Mouse (Mus musculus) Patski (cell line): ENCODE measurements around the gene Znhit3. TPM values are rescaled to one million over a fixed set of nuclear protein-coding genes. Genes with fewer than 3 reads are reported as not detected.
"Not testable (repeated sequence)": the region's sequence is repeated elsewhere in the genome, so short reads cannot be mapped to it uniquely, and the experiment has no call there.

Source experiments
- ATAC-seq: fragments of 100-300 bp; one replicate; pipeline ENCODE4 v1.8.0; 2021
- CTCF ChIA-PET: fragments of 350-600 bp; sonication (Branson Sonifier 250); formaldehyde crosslinking; loops from one replicate; lab custom pipeline; 2022; ENCODE audit warnings: inconsistent platforms; lab: Charles Lee
- POLR2A ChIA-PET: fragments of 350-600 bp; sonication (Branson Sonifier 250); formaldehyde crosslinking; loops from one replicate; lab custom pipeline; 2022; ENCODE audit warnings: antibody characterized with exemption, inconsistent platforms; lab: Charles Lee
- DNase-seq: peaks from one replicate; pipeline ENCODE4 v3.0.0-alpha.2; 2011; ENCODE audit warnings: low read depth, low spot score
- H3K27me3 ChIP-seq: fragments of 371-371 bp; one replicate; pipeline ENCODE4 v1.5.1; 2021
- CTCF ChIP-seq: fragments of 100-300 bp; IDR thresholded peaks from one replicate; pipeline ENCODE4 v1.5.1; 2021
- in situ Hi-C: fragments of 300-500 bp; cut with MboI; formaldehyde crosslinking; loops from 3 replicates; pipeline ENCODE4 v1.11.1; 2018; ENCODE audit warnings: low pct_unique_long_range_greater_than_20kb, mixed read lengths
- polyA plus RNA-seq: library from polyadenylated mRNA; unstranded; gene quantifications from one replicate; pipeline ENCODE4 v1.2.3, GENCODE M21; 2021

Znhit3 gene
- polyA plus RNA-seq, 1 experiment from 2014 or later: 18.7 TPM

GRCm38 (mm10) chr11:84879772-84880464, 36.2 kb downstream of the Znhit3 start, which contains the start of the genes Myo19 and Pigw:
TSS of gene Myo19 (plus strand) at chr11:84880148.
TSS of gene Pigw (minus strand) at chr11:84880285.
- H3K27me3 ChIP-seq: no peaks in the 10 kb centered on the region
- CTCF ChIA-PET: interaction anchor here (1.0 kb wide), 1 partner anchor 27 kb away, joined by 3 read pairs; no protein-coding TSS in a partner anchor
- TF ChIP-seq CTCF: no peak
- POLR2A ChIA-PET: interaction anchor here (0.5 to 3.5 kb wide), 3 partner anchors 10 to 35 kb away, joined by 3 to 25 read pairs (median 4); partner anchors contain the start of gene Ggnbp2
- in situ Hi-C loops: no loop called here
- ATAC-seq (peak; percentile 81), DNase-seq (no peak)

- TF ChIP-seq CTCF: no peak
- POLR2A ChIA-PET: interaction anchor here (3.5 kb wide), 1 partner anchor 9 kb away, joined by 25 read pairs; the partner anchor contains the start of gene Ggnbp2
Observed at GRCm38 (mm10) chr11:84879007-84879771, 37.0 kb downstream of the Znhit3 start.

GRCm38 (mm10) chr11:84876020-84876419, 40.1 kb downstream of the Znhit3 start:
- H3K27me3 ChIP-seq, ATAC-seq, CTCF ChIA-PET, DNase-seq, POLR2A ChIA-PET, in situ Hi-C loops: not testable (repeated sequence)

More at GRCm38 (mm10) chr11:84879007-84879771, 37.0 kb downstream of the Znhit3 start:
- DNase-seq (no peak), ATAC-seq (no peak)
- H3K27me3 ChIP-seq: no peaks in the 10 kb centered on the region
- CTCF ChIA-PET: no interaction called here
- in situ Hi-C loops: no loop called here

GRCm38 (mm10) chr11:84873042-84873833, 42.9 kb downstream of the Znhit3 start:
- no peak for DNase-seq
- in situ Hi-C loops: no loop called here
- TF ChIP-seq CTCF: no peak
- ChIA-PET POLR2A (interaction anchor here (0.6 to 0.7 kb wide), 3 partner anchors 11 to 549 kb away, joined by 3 to 5 read pairs (median 3); no protein-coding TSS in a partner anchor), CTCF (interaction anchor here (1.4 kb wide), 1 partner anchor 8 kb away, joined by 8 read pairs; no protein-coding TSS in a partner anchor)
- no peak for ATAC-seq
- no peaks in the 10 kb centered on the region for H3K27me3 ChIP-seq

- POLR2A ChIA-PET: interaction anchor here (0.6 to 4.0 kb wide), 6 partner anchors 9 to 108 kb away, joined by 3 to 25 read pairs (median 4); partner anchors contain the start of genes Mrm1, Myo19 and Pigw
- ATAC-seq (no peak), DNase-seq (no peak)
- CTCF ChIA-PET: interaction anchor here (0.9 to 1.4 kb wide), 2 partner anchors 9 to 58 kb away, joined by 3 to 8 read pairs; no protein-coding TSS in a partner anchor
- in situ Hi-C loops: no loop called here
- TF ChIP-seq CTCF: no peak
- H3K27me3 ChIP-seq: no peaks in the 10 kb centered on the region
Observed at GRCm38 (mm10) chr11:84871548-84872069, 44.6 kb downstream of the Znhit3 start.

GRCm38 (mm10) chr11:84871046-84871445, 45.1 kb downstream of the Znhit3 start:
- no peak for DNase-seq
- no peak for TF ChIP-seq CTCF

GRCm38 (mm10) chr11:84870337-84871043, 45.7 kb downstream of the Znhit3 start, which contains the start of gene Ggnbp2:
TSS of gene Ggnbp2 (minus strand) at chr11:84870817.
- DNase-seq (peak; percentile 51), ATAC-seq (peak; percentile 78)
- no peaks in the 10 kb centered on the region for H3K27me3 ChIP-seq
- in situ Hi-C loops: no loop called here
- TF ChIP-seq CTCF: no peak
- ChIA-PET POLR2A (interaction anchor here (1.8 to 4.0 kb wide), 3 partner anchors 10 to 52 kb away, joined by 5 to 25 read pairs (median 6); partner anchors contain the start of genes Mrm1, Myo19 and Pigw), CTCF (no interaction called here)

More at GRCm38 (mm10) chr11:84871046-84871445, 45.1 kb downstream of the Znhit3 start:
- ATAC-seq: peak; percentile 11
- ChIA-PET POLR2A (interaction anchor here (0.6 to 4.0 kb wide), 6 partner anchors 9 to 107 kb away, joined by 3 to 25 read pairs (median 6); partner anchors contain the start of genes Mrm1, Myo19 and Pigw), CTCF (no interaction called here)
- no peaks in the 10 kb centered on the region for H3K27me3 ChIP-seq
- in situ Hi-C loops: no loop called here

- ChIA-PET CTCF (no interaction called here), POLR2A (interaction anchor here (1.8 to 4.0 kb wide), 3 partner anchors 10 to 51 kb away, joined by 5 to 25 read pairs (median 6); partner anchors contain the start of genes Mrm1, Myo19 and Pigw)
- DNase-seq: peak; percentile 63
- ATAC-seq: peak; percentile 74
- in situ Hi-C loops: no loop called here
- no peaks in the 10 kb centered on the region for H3K27me3 ChIP-seq
- TF ChIP-seq CTCF: no peak
Observed at GRCm38 (mm10) chr11:84869537-84870232, 46.5 kb downstream of the Znhit3 start.
